Mouse (Mus musculus): Measurements from ENCODE around the gene Capn1.

Gene Capn1

GRCm38 (mm10) chr19:6037695-6038094 is 22.0 kb upstream of the Capn1 start:
- DNase-seq, result no peak

GRCm38 (mm10) chr19:6035966-6036585 is 20.4 kb upstream of the Capn1 start:
- DNase-seq, result no peak

- no peak for DNase-seq
These were observed 15.0 kb upstream of the Capn1 start for GRCm38 (mm10) chr19:6030520-6031280.

- DNase-seq, result no peak
These were observed 13.7 kb upstream of the Capn1 start for GRCm38 (mm10) chr19:6029426-6029825.

- no peak for DNase-seq
These were observed 13.3 kb upstream of the Capn1 start for GRCm38 (mm10) chr19:6028991-6029390.

- no peak for DNase-seq
These were observed 8.2 kb upstream of the Capn1 start for GRCm38 (mm10) chr19:6023930-6024329.

GRCm38 (mm10) chr19:6023059-6023458 is 7.4 kb upstream of the Capn1 start:
- DNase-seq, result no peak

- DNase-seq, result no peak
These were observed 4.6 kb upstream of the Capn1 start for GRCm38 (mm10) chr19:6020276-6020675.

GRCm38 (mm10) chr19:6018142-6019089 is 2.7 kb upstream of the Capn1 start:
- DNase-seq, result peak; percentile 93

GRCm38 (mm10) chr19:6016532-6016931 is 835 bp upstream of the Capn1 start:
- DNase-seq, result peak; percentile 28

GRCm38 (mm10) chr19:6014991-6015510 is 646 bp downstream of the Capn1 start:
- DNase-seq, result peak; percentile 41

- DNase-seq, result peak; percentile 31
These were observed 2.0 kb downstream of the Capn1 start for GRCm38 (mm10) chr19:6013691-6014090.

- no peak for DNase-seq
These were observed 6.6 kb downstream of the Capn1 start for GRCm38 (mm10) chr19:6009137-6009536.

- no peak for DNase-seq
These were observed 8.7 kb downstream of the Capn1 start for GRCm38 (mm10) chr19:6007013-6007412.

- DNase-seq, result no peak
These were observed 10.2 kb downstream of the Capn1 start for GRCm38 (mm10) chr19:6005541-6005940.

GRCm38 (mm10) chr19:5999969-6000368 is 15.7 kb downstream of the Capn1 start:
- no peak for DNase-seq

GRCm38 (mm10) chr19:5998180-5998579 is 17.5 kb downstream of the Capn1 start:
- no peak for DNase-seq

- DNase-seq, result no peak
These were observed 21.0 kb downstream of the Capn1 start for GRCm38 (mm10) chr19:5994711-5995110.

GRCm38 (mm10) chr19:5992012-5992411 is 23.7 kb downstream of the Capn1 start:
- DNase-seq, result no peak

- DNase-seq, result no peak
These were observed 24.2 kb downstream of the Capn1 start for GRCm38 (mm10) chr19:5991467-5991866.

- DNase-seq, result no peak
These were observed 24.8 kb downstream of the Capn1 start for GRCm38 (mm10) chr19:5990921-5991320.

GRCm38 (mm10) chr19:5990033-5990432 is 25.7 kb downstream of the Capn1 start:
- no peak for DNase-seq

GRCm38 (mm10) chr19:5989585-5989984 is 26.1 kb downstream of the Capn1 start:
- DNase-seq, result no peak

Data from cerebellum, adult 9-10 months (tissue).